Mouse (Mus musculus): ENCODE measurements around the gene Fam71b. TPM values are rescaled to one million over a fixed set of nuclear protein-coding genes. Genes with fewer than 3 reads are reported as not detected.

The Fam71b gene
- not detected for total RNA-seq (2021)
- long read RNA-seq, experiment 1: 0 reads
- long read RNA-seq, experiment 2: 0 reads

GRCm38 (mm10) chr11:46396167-46396859 lies at the start of gene Fam71b:
Gene Fam71b (plus strand): TSS chr11:46396559.
- no peak for DNase-seq
- intact Hi-C loops (cut with DNase I): no loop called here

GRCm38 (mm10) chr11:46347756-46348155 lies 48.6 kb upstream of the Fam71b start:
- intact Hi-C loops (cut with DNase I): no loop called here
- no peak for DNase-seq

GRCm38 (mm10) chr11:46348416-46348815 lies 47.9 kb upstream of the Fam71b start:
- intact Hi-C loops (cut with DNase I): no loop called here
- DNase-seq: no peak

GRCm38 (mm10) chr11:46349681-46350410 lies 46.5 kb upstream of the Fam71b start:
- intact Hi-C loops (cut with DNase I): no loop called here

GRCm38 (mm10) chr11:46358369-46358768 lies 38.0 kb upstream of the Fam71b start:
- no peak for DNase-seq

More at GRCm38 (mm10) chr11:46349681-46350410, 46.5 kb upstream of the Fam71b start:
- DNase-seq: no peak

GRCm38 (mm10) chr11:46360991-46361665 lies 35.2 kb upstream of the Fam71b start:
- DNase-seq: no peak
- intact Hi-C loops (cut with DNase I): no loop called here

More at GRCm38 (mm10) chr11:46358369-46358768, 38.0 kb upstream of the Fam71b start:
- intact Hi-C loops (cut with DNase I): no loop called here

GRCm38 (mm10) chr11:46362061-46363022 lies 34.0 kb upstream of the Fam71b start:
- no peak for DNase-seq
- intact Hi-C loops (cut with DNase I): no loop called here

GRCm38 (mm10) chr11:46363864-46364263 lies 32.5 kb upstream of the Fam71b start:
- intact Hi-C loops (cut with DNase I): no loop called here

GRCm38 (mm10) chr11:46365744-46366143 lies 30.6 kb upstream of the Fam71b start:
- no peak for DNase-seq
- intact Hi-C loops (cut with DNase I): no loop called here

More at GRCm38 (mm10) chr11:46363864-46364263, 32.5 kb upstream of the Fam71b start:
- DNase-seq: no peak

- no peak for DNase-seq
- intact Hi-C loops (cut with DNase I): no loop called here
These were observed 30.0 kb upstream of the Fam71b start for GRCm38 (mm10) chr11:46366357-46366756.

GRCm38 (mm10) chr11:46370457-46370856 lies 25.9 kb upstream of the Fam71b start:
- intact Hi-C loops (cut with DNase I): no loop called here
- no peak for DNase-seq

- intact Hi-C loops (cut with DNase I): no loop called here
- no peak for DNase-seq
These were observed 25.1 kb upstream of the Fam71b start for GRCm38 (mm10) chr11:46371250-46371649.

GRCm38 (mm10) chr11:46372331-46372953 lies 23.9 kb upstream of the Fam71b start:
- intact Hi-C loops (cut with DNase I): no loop called here
- DNase-seq: no peak

- intact Hi-C loops (cut with DNase I): no loop called here
- no peak for DNase-seq
These were observed 23.0 kb upstream of the Fam71b start for GRCm38 (mm10) chr11:46373071-46374030.

GRCm38 (mm10) chr11:46375015-46375414 lies 21.3 kb upstream of the Fam71b start:
- no peak for DNase-seq
- intact Hi-C loops (cut with DNase I): no loop called here

GRCm38 (mm10) chr11:46377316-46377715 lies 19.0 kb upstream of the Fam71b start:
- intact Hi-C loops (cut with DNase I): no loop called here
- DNase-seq: no peak

GRCm38 (mm10) chr11:46377819-46378782 lies 18.3 kb upstream of the Fam71b start:
- intact Hi-C loops (cut with DNase I): no loop called here
- DNase-seq: no peak

Data from gastrocnemius, postnatal 36 days (tissue).